Mouse (Mus musculus): ENCODE data around the gene Gk2.

Gk2 gene

GRCm38 (mm10) chr5:97456816-97457215 is at the start of gene Gk2:
Gene Gk2, minus strand, starts transcription at chr5:97457021.
- DNase-seq (ENCODE audit: low read depth, low spot score): no peak

- no peak for DNase-seq (ENCODE audit: low read depth, low spot score)
These were observed 41.2 kb upstream of the Gk2 start for GRCm38 (mm10) chr5:97498041-97498440.

- no peak for DNase-seq (ENCODE audit: low read depth, low spot score)
These were observed 38.8 kb upstream of the Gk2 start for GRCm38 (mm10) chr5:97495488-97496092.

- DNase-seq (ENCODE audit: low read depth, low spot score): no peak
These were observed 36.6 kb upstream of the Gk2 start for GRCm38 (mm10) chr5:97493421-97493820.

GRCm38 (mm10) chr5:97486141-97486540 is 29.3 kb upstream of the Gk2 start:
- no peak for DNase-seq (ENCODE audit: low read depth, low spot score)

GRCm38 (mm10) chr5:97479991-97480390 is 23.2 kb upstream of the Gk2 start:
- no peak for DNase-seq (ENCODE audit: low read depth, low spot score)

- no peak for DNase-seq (ENCODE audit: low read depth, low spot score)
These were observed 10.4 kb upstream of the Gk2 start for GRCm38 (mm10) chr5:97467246-97467645.

- DNase-seq (ENCODE audit: low read depth, low spot score): no peak
These were observed 9.8 kb upstream of the Gk2 start for GRCm38 (mm10) chr5:97466430-97467158.

- no peak for DNase-seq (ENCODE audit: low read depth, low spot score)
These were observed 9.1 kb upstream of the Gk2 start for GRCm38 (mm10) chr5:97465956-97466355.

- DNase-seq (ENCODE audit: low read depth, low spot score): no peak
These were observed 6.0 kb upstream of the Gk2 start for GRCm38 (mm10) chr5:97462856-97463255.

GRCm38 (mm10) chr5:97451451-97451850 is 5.4 kb downstream of the Gk2 start:
- DNase-seq (ENCODE audit: low read depth, low spot score): no peak

GRCm38 (mm10) chr5:97444191-97444590 is 12.6 kb downstream of the Gk2 start:
- DNase-seq (ENCODE audit: low read depth, low spot score): no peak

- no peak for DNase-seq (ENCODE audit: low read depth, low spot score)
These were observed 24.3 kb downstream of the Gk2 start for GRCm38 (mm10) chr5:97432512-97432911.

- DNase-seq (ENCODE audit: low read depth, low spot score): no peak
These were observed 26.8 kb downstream of the Gk2 start for GRCm38 (mm10) chr5:97429976-97430375.

GRCm38 (mm10) chr5:97421669-97422068 is 35.2 kb downstream of the Gk2 start:
- DNase-seq (ENCODE audit: low read depth, low spot score): no peak

- no peak for DNase-seq (ENCODE audit: low read depth, low spot score)
These were observed 39.6 kb downstream of the Gk2 start for GRCm38 (mm10) chr5:97417185-97417584.

GRCm38 (mm10) chr5:97415837-97416236 is 41.0 kb downstream of the Gk2 start:
- DNase-seq (ENCODE audit: low read depth, low spot score): peak; percentile 0

GRCm38 (mm10) chr5:97413716-97414115 is 43.1 kb downstream of the Gk2 start:
- DNase-seq (ENCODE audit: low read depth, low spot score): no peak

- DNase-seq (ENCODE audit: low read depth, low spot score): no peak
These were observed 46.6 kb downstream of the Gk2 start for GRCm38 (mm10) chr5:97410190-97410589.

- no peak for DNase-seq (ENCODE audit: low read depth, low spot score)
These were observed 47.6 kb downstream of the Gk2 start for GRCm38 (mm10) chr5:97409234-97409704.
